Mouse (Mus musculus) kidney, adult 2 months (tissue): ENCODE data around the gene Olfr1360.

Experiments
- CTCF ChIP-seq: fragments of 200-500 bp; conservative IDR thresholded peaks from 2 replicates; pipeline ENCODE4 v1.5.1; 2011; ENCODE audit warnings: low read depth, mild to moderate bottlenecking, control low read depth, low read length, moderate library complexity, mixed read lengths; ENCODE audit not compliant: insufficient read depth, insufficient read length
- POLR2A ChIP-seq: fragments of 200-500 bp; IDR thresholded peaks from one replicate; pipeline ENCODE4 v1.6.1; 2011; ENCODE audit warnings: low read depth, low read length, control low read depth

DNA sequence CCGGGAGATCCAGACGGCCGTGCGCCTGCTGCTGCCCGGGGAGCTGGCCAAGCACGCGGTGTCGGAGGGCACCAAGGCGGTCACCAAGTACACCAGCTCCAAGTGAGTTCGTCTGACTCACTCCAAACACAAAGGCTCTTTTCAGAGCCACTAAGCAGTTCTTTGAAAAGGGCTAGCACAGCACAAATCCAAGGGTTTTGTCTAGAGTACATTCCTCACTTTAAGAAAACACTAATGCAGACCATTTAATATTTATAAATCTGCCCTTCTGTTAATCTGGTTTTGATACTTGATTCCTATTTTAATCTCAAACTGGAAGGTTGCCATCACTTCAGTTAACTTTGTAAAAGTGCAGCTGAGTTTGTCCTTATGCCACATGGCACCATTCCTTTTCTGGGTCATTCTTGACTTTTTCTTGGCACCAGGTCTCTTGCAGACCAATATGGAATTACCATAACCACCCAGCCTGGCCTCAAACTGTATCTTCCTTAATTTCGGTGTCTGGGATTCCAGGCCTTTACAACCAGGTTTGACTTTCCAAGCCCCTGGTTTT lies 45.2 kb upstream of the Olfr1360 start:
- TF ChIP-seq CTCF: no peak
- no peak for TF ChIP-seq POLR2A
